Mouse (Mus musculus) embryo, embryonic 10 days (tissue): ENCODE measurements at regions not wholly inside any gene's neighbourhood (a gene's known extent, or its start where the extent isn't known, plus 50 kb on each side); places are given as distances from the start of the nearest gene placed in this dataset.
"Not testable (repeated sequence)": the region's sequence is repeated elsewhere in the genome, so short reads cannot be mapped to it uniquely, and the experiment has no call there.

ENCODE experiments used
- DNase-seq: peaks from one replicate; pipeline ENCODE4 v3.0.0-alpha.2; 2015; ENCODE audit warnings: low spot score

DNA sequence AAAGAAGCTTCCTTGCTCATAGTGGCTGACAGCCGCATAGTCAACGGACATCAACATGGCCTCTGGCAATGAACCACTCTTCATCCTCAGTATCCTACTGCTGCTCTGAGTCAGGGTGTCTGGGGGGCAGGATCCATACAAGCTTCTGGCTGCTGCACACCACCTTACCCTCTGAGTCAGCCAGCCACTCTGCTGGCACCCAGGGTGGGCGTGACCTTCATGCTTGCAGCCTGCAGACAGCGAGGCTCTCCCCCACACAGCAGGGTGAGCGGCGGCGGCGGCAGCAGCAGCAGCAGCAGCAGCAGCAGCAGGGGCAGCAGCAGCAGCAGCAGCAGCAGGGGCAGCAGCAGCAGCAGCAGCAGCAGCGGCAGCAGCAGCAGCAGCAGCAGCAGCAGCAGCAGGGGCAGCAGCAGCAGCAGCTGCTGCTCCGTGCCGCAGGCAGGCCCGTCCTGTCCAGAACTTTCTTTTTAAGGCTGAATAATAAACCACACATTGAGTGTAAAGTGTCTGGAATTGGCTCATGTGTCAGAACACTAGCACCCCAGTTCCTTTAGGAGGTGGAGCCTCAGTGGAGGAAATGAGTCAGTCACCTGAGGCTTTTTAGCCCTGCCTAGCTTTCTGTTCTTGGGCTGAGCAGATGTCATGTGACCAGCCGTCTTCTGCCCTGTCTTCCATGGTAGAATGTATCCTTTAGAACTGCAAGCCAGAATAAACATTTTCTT lies 186.3 kb downstream of the 1810013L24Rik start:
- no peak for DNase-seq

DNA sequence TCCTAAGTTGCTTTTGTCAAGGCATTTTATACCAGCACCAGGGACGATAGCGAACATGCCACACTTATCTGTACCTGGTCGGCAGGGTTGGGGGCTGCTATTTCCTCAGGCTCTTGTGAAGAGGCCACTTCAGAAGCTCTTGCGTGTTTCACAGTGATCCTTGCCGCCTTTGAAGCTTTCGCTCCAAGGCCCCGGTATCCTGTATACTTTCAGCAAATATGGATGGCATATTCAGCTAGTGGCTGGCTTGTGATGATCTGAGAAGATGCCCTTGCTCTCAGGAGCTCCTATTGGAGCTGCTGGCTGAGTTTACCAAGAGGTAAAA lies 186.8 kb downstream of the 1810013L24Rik start:
- no peak for DNase-seq

GRCm38 (mm10) chr16:9030717-9031116 lies 200.8 kb downstream of the 1810013L24Rik start:
- no peak for DNase-seq

- no peak for DNase-seq
Measured at GRCm38 (mm10) chr16:9043271-9043670, 213.4 kb downstream of the 1810013L24Rik start.

GRCm38 (mm10) chr16:9046864-9047263 lies 217.0 kb downstream of the 1810013L24Rik start:
- no peak for DNase-seq

GRCm38 (mm10) chr16:9054415-9054814 lies 224.5 kb downstream of the 1810013L24Rik start:
- peak; percentile 28 for DNase-seq

DNA sequence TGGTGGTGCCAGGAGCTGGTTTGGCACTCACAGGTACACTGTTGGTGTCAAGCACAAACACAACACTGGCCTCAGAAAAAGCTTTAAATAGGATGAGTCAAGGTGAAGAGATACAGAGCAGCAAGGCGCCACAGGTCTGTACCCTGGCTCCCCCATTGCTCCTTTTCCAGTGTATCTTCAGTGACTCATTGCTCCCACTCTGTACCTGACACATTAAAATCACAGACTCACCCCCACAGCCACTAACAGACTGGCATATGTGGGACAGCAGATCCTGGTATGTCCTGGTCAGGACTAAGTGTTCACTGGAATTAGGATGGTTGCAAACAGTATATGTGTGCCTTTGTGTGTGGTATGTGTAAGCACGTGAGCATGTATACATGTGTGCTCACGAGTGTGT lies 226.5 kb downstream of the 1810013L24Rik start:
- no peak for DNase-seq

GRCm38 (mm10) chr16:9071526-9071925 lies 241.6 kb downstream of the 1810013L24Rik start:
- no peak for DNase-seq

DNA sequence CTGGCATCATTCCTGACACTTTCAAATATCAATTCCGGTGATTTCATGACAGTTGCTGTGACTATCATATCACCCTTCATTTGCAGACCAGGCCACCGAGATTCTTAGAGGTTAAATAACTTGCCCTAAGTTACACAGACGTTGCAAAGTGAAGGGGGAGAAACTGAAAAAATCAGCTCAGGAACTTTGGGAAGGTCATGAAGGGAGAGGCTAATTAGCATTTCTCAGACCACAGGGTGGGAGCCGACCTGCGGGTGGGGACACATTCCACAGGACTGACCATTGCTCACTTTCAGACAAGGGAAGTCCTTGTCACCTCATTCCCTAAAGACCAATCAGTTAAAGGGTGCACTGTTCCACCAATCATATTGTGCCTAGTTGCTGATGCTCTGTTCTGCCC lies 242.1 kb downstream of the 1810013L24Rik start:
- DNase-seq: not testable (repeated sequence)

GRCm38 (mm10) chr16:9074295-9074694 lies 244.4 kb downstream of the 1810013L24Rik start:
- no peak for DNase-seq

GRCm38 (mm10) chr16:9077451-9077850 lies 247.6 kb downstream of the 1810013L24Rik start:
- DNase-seq: no peak

DNA sequence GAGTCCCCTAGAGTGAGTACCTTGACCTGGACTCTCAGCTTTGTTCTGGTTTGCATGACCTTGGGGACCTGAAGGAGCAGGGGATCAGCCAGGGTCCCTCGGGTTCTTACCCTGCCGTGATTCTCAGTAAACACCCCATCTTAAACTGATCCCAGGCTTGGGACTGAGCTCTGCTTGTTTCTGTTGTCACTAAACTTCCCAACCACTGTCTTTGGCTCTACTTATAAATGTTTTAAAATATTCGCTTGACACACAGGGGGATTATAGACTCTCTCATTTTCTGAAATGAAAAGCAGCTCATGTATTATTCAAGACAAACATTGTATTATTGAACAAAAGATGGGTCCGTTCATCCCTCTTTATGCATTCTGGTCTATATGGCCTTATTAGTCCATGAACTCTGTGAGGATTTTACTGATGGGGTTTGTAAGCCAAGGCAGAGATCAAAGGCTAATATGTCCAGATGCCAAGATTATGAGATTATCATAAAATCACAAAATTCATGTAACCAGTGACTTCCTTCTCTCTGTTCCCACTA lies 248.6 kb downstream of the 1810013L24Rik start:
- DNase-seq: no peak

DNA sequence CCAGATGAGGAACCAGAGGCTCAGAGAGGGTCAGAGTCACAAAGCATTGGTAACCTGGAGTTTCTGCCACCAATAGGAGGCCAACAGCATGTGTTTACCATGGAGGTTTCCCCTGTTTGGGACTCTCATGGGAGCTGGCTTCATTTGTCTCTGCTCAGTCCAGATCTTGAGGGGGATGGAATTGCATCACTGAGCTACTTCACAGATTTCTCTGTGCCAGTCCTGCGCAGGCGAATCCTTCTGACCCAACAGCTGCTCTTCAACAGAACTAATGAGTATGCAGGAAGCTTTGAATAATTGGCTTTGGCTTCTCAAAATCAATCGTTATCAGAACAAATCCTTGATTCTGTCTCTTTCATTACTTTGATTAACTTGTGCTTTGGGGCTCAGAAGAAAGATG lies 253.1 kb downstream of the 1810013L24Rik start:
- no peak for DNase-seq

GRCm38 (mm10) chr16:9083740-9084139 lies 253.8 kb downstream of the 1810013L24Rik start:
- no peak for DNase-seq

DNA sequence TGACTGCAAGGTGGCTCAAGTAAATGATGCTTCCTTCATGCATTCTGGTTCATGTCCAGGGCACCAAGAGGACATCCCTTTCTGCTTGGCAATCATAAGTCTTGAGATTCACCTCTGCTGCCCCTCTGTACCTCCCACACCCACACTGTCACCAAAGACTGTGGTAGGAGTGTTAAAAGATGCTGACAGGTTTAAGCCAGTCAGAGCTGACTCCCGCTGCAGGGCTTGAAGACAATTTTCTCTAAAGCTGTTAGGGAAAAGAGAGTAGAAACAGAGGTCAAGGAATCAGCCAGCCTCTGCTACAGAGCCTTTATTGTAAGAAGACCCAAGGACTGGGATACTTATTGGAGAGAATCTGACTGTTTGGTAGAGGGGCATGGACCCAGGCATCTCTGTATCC lies 254.7 kb downstream of the 1810013L24Rik start:
- no peak for DNase-seq

- DNase-seq: no peak
Measured at GRCm38 (mm10) chr16:9085133-9085532, 255.2 kb downstream of the 1810013L24Rik start.

- DNase-seq: no peak
Measured at GRCm38 (mm10) chr16:9085977-9086376, 256.1 kb downstream of the 1810013L24Rik start.

DNA sequence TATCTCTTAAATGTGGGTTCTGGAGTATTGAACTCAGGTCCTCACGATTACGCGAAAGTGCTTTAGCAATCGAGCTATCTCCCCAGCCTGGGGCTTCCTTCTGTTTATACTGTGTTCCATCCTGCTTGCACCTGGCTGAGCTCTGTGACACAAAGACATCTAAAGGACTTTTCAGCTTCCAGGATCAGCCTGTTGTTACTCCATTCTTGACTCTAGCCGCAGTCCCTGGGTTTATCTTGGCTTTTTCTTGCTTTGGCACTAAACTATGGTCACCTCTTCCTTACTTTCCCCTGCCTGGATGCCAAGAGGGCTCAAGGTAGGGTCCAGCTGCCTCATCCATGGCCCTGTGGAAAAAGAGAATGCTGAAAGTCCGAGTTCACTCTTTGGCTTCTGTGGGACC lies 261.9 kb downstream of the 1810013L24Rik start:
- DNase-seq: no peak

DNA sequence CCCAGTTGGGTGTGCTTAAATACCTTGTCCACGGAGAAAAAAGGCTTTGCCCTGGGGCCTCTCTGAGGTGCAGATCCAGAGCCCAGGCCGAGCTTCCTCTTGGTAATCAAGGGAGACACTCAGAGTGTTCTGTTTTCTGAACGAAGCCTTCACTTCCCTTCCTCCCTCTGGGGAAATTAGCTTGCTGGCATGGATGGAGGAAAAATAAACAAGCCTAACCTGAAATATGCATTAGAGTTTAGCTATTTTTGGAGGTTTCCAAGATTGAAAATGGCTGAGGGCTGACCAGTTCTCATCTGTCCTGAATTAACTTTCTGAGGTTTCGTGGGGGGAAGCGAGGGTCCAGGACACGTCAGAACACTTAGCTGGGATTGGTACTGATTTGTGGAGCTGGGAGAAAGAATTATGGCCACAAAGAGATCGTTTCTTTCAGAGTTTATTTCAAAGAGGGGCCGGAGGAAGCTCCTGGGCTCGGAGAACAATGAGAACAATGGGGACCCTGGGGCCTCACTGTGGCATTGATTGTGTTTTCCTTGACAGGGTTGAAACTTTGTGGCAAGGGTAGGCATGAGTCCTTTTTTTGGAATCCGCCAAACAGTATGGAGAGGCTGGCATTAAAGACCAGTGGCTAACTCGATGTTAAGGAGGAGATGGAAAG lies 262.4 kb downstream of the 1810013L24Rik start:
- peak; percentile 49 for DNase-seq

GRCm38 (mm10) chr16:9093593-9093992 lies 263.7 kb downstream of the 1810013L24Rik start:
- peak; percentile 8 for DNase-seq

DNA sequence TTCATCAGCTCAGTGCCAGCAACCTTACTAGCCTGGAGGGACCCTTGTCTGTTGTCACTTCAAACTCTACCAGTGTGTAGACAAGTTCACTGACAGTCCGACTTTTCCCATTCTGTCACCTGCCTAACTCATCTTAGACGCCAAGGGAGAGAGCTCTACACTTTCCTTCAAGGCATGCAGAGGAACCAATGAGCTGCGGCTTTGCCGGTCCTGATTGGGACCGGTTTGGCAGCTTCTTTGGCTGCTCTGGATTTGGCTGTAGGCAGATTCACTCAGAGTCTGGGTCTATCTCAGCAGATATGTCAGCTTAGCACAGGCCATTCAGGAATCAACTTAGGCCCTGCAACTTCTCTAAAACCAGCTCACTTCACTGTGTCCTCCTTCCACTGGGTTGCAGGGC lies 264.3 kb downstream of the 1810013L24Rik start:
- DNase-seq: peak; percentile 26

DNA sequence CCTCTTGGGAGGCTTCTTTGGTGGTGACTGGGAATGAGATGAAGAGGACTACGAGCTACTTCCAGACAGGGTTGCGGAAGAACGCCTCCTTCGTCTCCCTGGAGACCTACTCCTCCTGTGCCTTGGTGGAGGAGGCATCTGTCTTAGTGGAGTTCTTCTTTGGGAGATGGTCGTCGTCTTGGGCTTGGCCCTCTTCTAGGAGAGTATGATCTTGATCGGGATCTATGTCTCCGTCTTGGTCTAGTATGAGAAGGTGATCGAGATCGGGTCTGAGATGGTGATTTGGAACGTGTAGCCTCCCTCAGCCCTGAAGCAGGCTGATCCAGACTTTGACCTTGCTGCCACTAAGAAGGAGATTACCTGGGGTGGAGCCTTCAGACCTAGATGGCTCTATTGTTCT lies 276.3 kb downstream of the 1810013L24Rik start:
- no peak for DNase-seq

GRCm38 (mm10) chr16:9106676-9107075 lies 276.8 kb downstream of the 1810013L24Rik start:
- DNase-seq: not testable (repeated sequence)

- DNase-seq: no peak
Measured at GRCm38 (mm10) chr16:9113801-9114200, 283.9 kb downstream of the 1810013L24Rik start.
